Mouse (Mus musculus): ENCODE data around the gene Alox12. TPM values are rescaled to one million over a fixed set of nuclear protein-coding genes. Genes with fewer than 3 reads are reported as not detected.

Gene Alox12
- polyA plus RNA-seq, 1 experiment from 2014 or later: 3.5 TPM

DNA sequence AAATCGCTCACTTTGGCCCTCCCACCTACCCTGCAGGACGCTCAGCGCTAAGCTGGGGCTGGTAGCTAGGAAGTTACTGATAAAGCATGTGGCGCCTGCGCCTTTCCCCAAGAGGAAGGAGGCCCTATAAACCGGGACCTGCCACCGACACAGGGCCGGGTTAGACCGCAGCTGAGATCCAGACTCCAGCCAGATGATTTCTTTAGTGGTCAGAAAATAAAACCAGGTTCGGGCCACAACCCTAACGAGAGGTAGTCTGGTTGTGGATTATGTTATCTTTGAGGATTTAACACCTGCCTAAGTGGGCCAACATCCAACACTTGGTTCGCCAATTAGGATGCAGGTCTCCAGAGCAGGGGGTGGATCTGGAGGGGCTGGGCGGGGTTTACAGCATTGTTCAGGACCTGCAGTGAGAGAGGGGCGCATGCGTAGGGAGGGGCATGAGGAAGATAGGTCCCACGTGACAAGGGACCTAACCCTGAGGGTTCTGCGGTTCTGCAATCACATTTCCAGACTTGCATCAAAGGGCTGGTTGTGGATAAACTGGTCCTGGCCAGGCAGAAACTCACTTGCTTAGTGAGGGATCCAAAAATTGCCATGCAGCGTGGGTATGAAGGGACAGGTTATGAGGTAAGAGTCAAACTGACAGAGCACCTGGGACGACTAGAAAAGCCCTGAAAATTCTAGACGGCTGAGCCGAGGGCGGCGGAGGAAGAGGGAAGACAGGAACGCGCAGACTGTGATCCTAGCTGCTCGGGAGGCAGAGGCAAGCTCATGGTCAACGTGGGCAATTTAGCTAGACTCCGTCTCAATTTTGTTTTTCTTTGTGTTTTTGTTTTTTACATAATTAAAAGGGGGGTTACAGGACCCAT lies 34.2 kb downstream of the Alox12 start, which contains the start of gene Slc16a13:
Gene Slc16a13, minus strand, starts transcription at position 334 of the 872 bp plus-strand sequence.
- peak; percentile 97 for DNase-seq (ENCODE audit: low spot score)

GRCm38 (mm10) chr11:70220323-70220722 lies 34.8 kb downstream of the Alox12 start:
- DNase-seq (ENCODE audit: low spot score): no peak
- Histone ChIP-seq H3K4me3 (ENCODE audit: low read depth, low read length) (peak overlapping the region; percentile 52), H3K9ac (ENCODE audit: low read depth, low read length) (peak overlapping the region; percentile 76), H3K4me1 (replicated peaks; ENCODE audit: control insufficient read depth, insufficient read depth, low read length) (0 out of 2 replicates have a peak, but pooled peaks cover 5% of the 10 kb centered on the region), H3K27ac (ENCODE audit: low read depth, low read length) (peak overlapping the region; percentile 74), H3K27me3 (ENCODE audit: control insufficient read depth, insufficient read depth, low read length) (peaks cover 19% of the 10 kb centered on the region), H3K4me2 (replicated peaks; ENCODE audit: low read depth, low read length) (peak overlapping the region; percentile 63), H3K36me3 (ENCODE audit: control insufficient read depth, insufficient read depth, low read length) (no peaks in the 10 kb centered on the region), H3K9me3 (ENCODE audit: control insufficient read depth, low read length) (no peaks in the 10 kb centered on the region)
- WGBS: under 1% methylated on average over 24 of the region's 24 CpGs
- ATAC-seq (ENCODE audit: low FRiP score): no peak

More for the DNA sequence above, 34.2 kb downstream of the Alox12 start, which contains the start of gene Slc16a13:
- H3K9ac ChIP-seq (ENCODE audit: low read depth, low read length): peak within 1 kb of the TSS; percentile 76
- peak within 1 kb of the TSS; percentile 52 for H3K4me3 ChIP-seq (ENCODE audit: low read depth, low read length)
- H3K27me3 ChIP-seq (ENCODE audit: control insufficient read depth, insufficient read depth, low read length): peaks cover 18% of the 10 kb centered on the region
- H3K4me1 ChIP-seq (replicated peaks; ENCODE audit: control insufficient read depth, insufficient read depth, low read length): 0 out of 2 replicates have a peak, but pooled peaks cover 5% of the 10 kb centered on the region
- H3K36me3 ChIP-seq (ENCODE audit: control insufficient read depth, insufficient read depth, low read length): no peaks in the 10 kb centered on the region
- peak; percentile 97 for ATAC-seq (ENCODE audit: low FRiP score)
- peak within 1 kb of the TSS; percentile 74 for H3K27ac ChIP-seq (ENCODE audit: low read depth, low read length)
- under 1% methylated on average over 28 of the region's 28 CpGs for WGBS
- H3K9me3 ChIP-seq (ENCODE audit: control insufficient read depth, low read length): no peaks in the 10 kb centered on the region
- peak within 1 kb of the TSS; percentile 63 for H3K4me2 ChIP-seq (replicated peaks; ENCODE audit: low read depth, low read length)

- peak overlapping the region; percentile 52 for H3K4me3 ChIP-seq (ENCODE audit: low read depth, low read length)
- ATAC-seq (ENCODE audit: low FRiP score): no peak
- peak overlapping the region; percentile 63 for H3K4me2 ChIP-seq (replicated peaks; ENCODE audit: low read depth, low read length)
- H3K9me3 ChIP-seq (ENCODE audit: control insufficient read depth, low read length): no peaks in the 10 kb centered on the region
- H3K9ac ChIP-seq (ENCODE audit: low read depth, low read length): peak overlapping the region; percentile 76
- DNase-seq (ENCODE audit: low spot score): no peak
- no peaks in the 10 kb centered on the region for H3K36me3 ChIP-seq (ENCODE audit: control insufficient read depth, insufficient read depth, low read length)
- peaks cover 5% of the 10 kb centered on the region; the same call in 1 of the 2 replicates for H3K4me1 ChIP-seq (replicated peaks; ENCODE audit: control insufficient read depth, insufficient read depth, low read length)
- 63% methylated on average over 7 of the region's 7 CpGs for WGBS
- no peak overlapping the region for H3K27ac ChIP-seq (ENCODE audit: low read depth, low read length)
- peaks cover 21% of the 10 kb centered on the region for H3K27me3 ChIP-seq (ENCODE audit: control insufficient read depth, insufficient read depth, low read length)
These were observed 35.3 kb downstream of the Alox12 start for GRCm38 (mm10) chr11:70219873-70220272.

DNA sequence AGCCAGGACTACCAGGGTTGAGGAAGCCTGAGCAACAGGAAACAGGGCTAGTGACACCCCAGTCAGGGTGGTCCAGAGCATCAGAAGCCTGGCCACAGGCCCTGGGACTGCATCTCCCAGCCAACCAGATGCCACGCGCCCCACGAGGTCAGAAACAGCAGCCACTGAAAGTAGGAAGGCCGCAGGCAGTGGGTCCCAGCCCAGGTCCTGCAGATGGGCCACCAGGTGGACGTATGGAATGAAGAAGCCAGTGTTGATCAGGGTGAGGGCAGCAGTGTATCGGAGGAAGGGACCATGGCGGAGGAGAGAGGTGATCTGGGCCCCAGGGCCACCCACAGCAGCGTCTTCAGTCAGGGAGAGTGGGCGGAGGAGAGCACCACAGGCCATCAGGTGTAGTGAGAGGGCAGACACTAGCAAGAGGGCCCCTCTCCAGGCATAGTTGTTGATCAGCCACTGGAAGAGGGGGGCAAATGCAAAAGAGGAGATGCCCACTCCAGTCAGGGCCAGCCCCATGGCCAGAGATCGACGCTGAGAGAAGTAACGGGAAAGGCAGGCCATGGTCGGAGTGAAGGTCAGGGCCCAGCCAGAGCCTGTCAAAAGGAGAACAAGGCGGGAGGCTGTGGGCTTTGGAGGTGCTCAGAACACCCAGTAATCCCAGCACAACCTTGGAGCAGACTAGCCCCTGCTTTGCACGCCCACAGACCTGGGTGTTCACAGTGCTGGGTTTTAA lies 36.2 kb downstream of the Alox12 start:
- no peaks in the 10 kb centered on the region for H3K9me3 ChIP-seq (ENCODE audit: control insufficient read depth, low read length)
- no peak for DNase-seq (ENCODE audit: low spot score)
- H3K27ac ChIP-seq (ENCODE audit: low read depth, low read length): no peak overlapping the region
- no peak overlapping the region for H3K9ac ChIP-seq (ENCODE audit: low read depth, low read length)
- peaks cover 11% of the 10 kb centered on the region; the same call in 1 of the 2 replicates for H3K4me1 ChIP-seq (replicated peaks; ENCODE audit: control insufficient read depth, insufficient read depth, low read length)
- peaks cover 30% of the 10 kb centered on the region for H3K27me3 ChIP-seq (ENCODE audit: control insufficient read depth, insufficient read depth, low read length)
- no peak for ATAC-seq (ENCODE audit: low FRiP score)
- no peak overlapping the region; the same call in 1 of the 2 replicates for H3K4me2 ChIP-seq (replicated peaks; ENCODE audit: low read depth, low read length)
- H3K4me3 ChIP-seq (ENCODE audit: low read depth, low read length): no peak overlapping the region
- 87% methylated on average over 15 of the region's 15 CpGs for WGBS
- H3K36me3 ChIP-seq (ENCODE audit: control insufficient read depth, insufficient read depth, low read length): no peaks in the 10 kb centered on the region

DNA sequence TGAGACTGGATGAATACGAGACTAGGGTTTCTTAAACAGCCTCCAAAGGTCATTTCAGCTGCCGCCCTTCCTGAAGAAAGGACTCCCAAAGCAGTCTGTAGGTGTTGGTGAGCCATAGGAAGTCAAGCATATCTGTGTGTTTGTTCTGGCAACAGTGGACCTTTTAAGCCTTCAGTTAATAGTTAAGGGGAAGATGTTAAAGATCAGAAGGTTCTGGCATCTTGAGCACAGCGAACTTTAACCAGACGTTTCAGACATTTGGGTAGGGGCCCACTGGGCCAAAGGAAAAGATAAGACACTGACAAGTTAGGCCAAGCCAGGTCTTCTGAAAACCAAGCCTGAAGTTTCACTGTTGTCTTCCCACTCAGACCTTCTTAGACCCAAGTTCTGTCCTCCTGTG lies 37.1 kb downstream of the Alox12 start:
- WGBS: 93% methylated on average over 4 of the region's 4 CpGs
- Histone ChIP-seq H3K4me3 (ENCODE audit: low read depth, low read length) (no peak overlapping the region), H3K27me3 (ENCODE audit: control insufficient read depth, insufficient read depth, low read length) (peaks cover 38% of the 10 kb centered on the region), H3K27ac (ENCODE audit: low read depth, low read length) (no peak overlapping the region), H3K36me3 (ENCODE audit: control insufficient read depth, insufficient read depth, low read length) (no peaks in the 10 kb centered on the region), H3K4me2 (replicated peaks; ENCODE audit: low read depth, low read length) (no peak overlapping the region), H3K9ac (ENCODE audit: low read depth, low read length) (no peak overlapping the region), H3K4me1 (replicated peaks; ENCODE audit: control insufficient read depth, insufficient read depth, low read length) (peaks cover 11% of the 10 kb centered on the region; the same call in 1 of the 2 replicates), H3K9me3 (ENCODE audit: control insufficient read depth, low read length) (no peaks in the 10 kb centered on the region)
- DNase-seq (ENCODE audit: low spot score) (no peak), ATAC-seq (ENCODE audit: low FRiP score) (no peak)

DNA sequence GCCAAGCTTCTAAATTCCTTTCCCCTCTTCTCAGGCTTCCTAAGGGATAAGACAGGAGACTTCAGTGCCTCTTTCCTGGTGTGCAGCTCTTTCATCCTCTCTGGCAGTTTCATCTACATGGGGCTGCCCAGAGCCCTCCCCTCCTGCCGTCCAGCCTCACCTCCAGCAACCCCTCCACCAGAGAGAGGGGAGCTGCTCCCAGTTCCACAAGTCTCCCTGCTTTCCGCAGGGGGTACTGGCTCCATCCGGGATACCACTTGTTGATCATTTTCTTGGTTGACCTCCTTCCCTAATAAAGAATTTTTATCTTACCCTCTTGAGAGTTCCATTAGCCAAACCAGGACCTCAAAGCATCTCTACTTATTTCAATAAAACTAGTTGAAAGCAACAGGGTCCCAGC lies 39.0 kb downstream of the Alox12 start:
- Histone ChIP-seq H3K27me3 (ENCODE audit: control insufficient read depth, insufficient read depth, low read length) (peaks cover 43% of the 10 kb centered on the region), H3K4me3 (ENCODE audit: low read depth, low read length) (no peak overlapping the region), H3K9me3 (ENCODE audit: control insufficient read depth, low read length) (no peaks in the 10 kb centered on the region), H3K27ac (ENCODE audit: low read depth, low read length) (no peak overlapping the region), H3K4me1 (replicated peaks; ENCODE audit: control insufficient read depth, insufficient read depth, low read length) (peaks cover 8% of the 10 kb centered on the region; the same call in 1 of the 2 replicates), H3K36me3 (ENCODE audit: control insufficient read depth, insufficient read depth, low read length) (no peaks in the 10 kb centered on the region), H3K9ac (ENCODE audit: low read depth, low read length) (no peak overlapping the region), H3K4me2 (replicated peaks; ENCODE audit: low read depth, low read length) (no peak overlapping the region)
- ATAC-seq (ENCODE audit: low FRiP score) (no peak), DNase-seq (ENCODE audit: low spot score) (no peak)
- 47% methylated on average over 3 of the region's 3 CpGs for WGBS

DNA sequence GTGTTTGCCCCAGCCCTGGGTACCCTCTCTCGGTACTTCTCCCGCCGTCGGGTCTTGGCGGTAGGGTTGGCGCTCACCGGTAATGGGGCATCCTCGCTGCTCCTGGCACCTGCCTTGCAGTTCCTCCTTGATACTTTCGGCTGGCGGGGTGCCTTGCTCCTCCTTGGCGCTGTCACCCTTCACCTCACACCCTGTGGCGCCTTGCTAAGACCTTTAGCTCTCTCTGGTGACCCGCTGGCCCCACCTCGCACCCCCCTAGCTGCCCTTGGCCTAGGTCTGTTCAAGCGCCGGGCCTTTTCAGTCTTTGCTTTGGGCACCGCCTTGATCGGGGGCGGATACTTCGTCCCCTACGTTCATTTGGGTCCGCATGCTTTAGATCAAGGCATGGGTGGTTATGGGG lies 39.9 kb downstream of the Alox12 start:
- Histone ChIP-seq H3K4me1 (replicated peaks; ENCODE audit: control insufficient read depth, insufficient read depth, low read length) (peaks cover 8% of the 10 kb centered on the region; the same call in 1 of the 2 replicates), H3K4me2 (replicated peaks; ENCODE audit: low read depth, low read length) (no peak overlapping the region), H3K36me3 (ENCODE audit: control insufficient read depth, insufficient read depth, low read length) (no peaks in the 10 kb centered on the region), H3K27ac (ENCODE audit: low read depth, low read length) (no peak overlapping the region), H3K27me3 (ENCODE audit: control insufficient read depth, insufficient read depth, low read length) (peaks cover 43% of the 10 kb centered on the region), H3K9ac (ENCODE audit: low read depth, low read length) (no peak overlapping the region), H3K9me3 (ENCODE audit: control insufficient read depth, low read length) (no peaks in the 10 kb centered on the region), H3K4me3 (ENCODE audit: low read depth, low read length) (no peak overlapping the region)
- DNase-seq (ENCODE audit: low spot score) (no peak), ATAC-seq (ENCODE audit: low FRiP score) (no peak)
- WGBS: 7% methylated on average over 22 of the region's 22 CpGs

- H3K9ac ChIP-seq (ENCODE audit: low read depth, low read length): no peak overlapping the region
- H3K27ac ChIP-seq (ENCODE audit: low read depth, low read length): no peak overlapping the region
- DNase-seq (ENCODE audit: low spot score) (peak; percentile 30), ATAC-seq (ENCODE audit: low FRiP score) (no peak)
- H3K36me3 ChIP-seq (ENCODE audit: control insufficient read depth, insufficient read depth, low read length): no peaks in the 10 kb centered on the region
- H3K4me3 ChIP-seq (ENCODE audit: low read depth, low read length): peak overlapping the region; percentile 23; the same call in 1 of the 2 replicates
- no peaks in the 10 kb centered on the region for H3K9me3 ChIP-seq (ENCODE audit: control insufficient read depth, low read length)
- H3K27me3 ChIP-seq (ENCODE audit: control insufficient read depth, insufficient read depth, low read length): peaks cover 43% of the 10 kb centered on the region
- WGBS: 4% methylated on average over 18 of the region's 18 CpGs
- H3K4me2 ChIP-seq (replicated peaks; ENCODE audit: low read depth, low read length): no peak overlapping the region; the same call in 1 of the 2 replicates
- H3K4me1 ChIP-seq (replicated peaks; ENCODE audit: control insufficient read depth, insufficient read depth, low read length): peaks cover 8% of the 10 kb centered on the region; the same call in 1 of the 2 replicates
These were observed 40.3 kb downstream of the Alox12 start for GRCm38 (mm10) chr11:70214856-70215209.

Data from hindbrain, embryonic 11.5 days (tissue).